ENCODE assay signal across 8 mouse cellular contexts in the genomic region with DNA sequence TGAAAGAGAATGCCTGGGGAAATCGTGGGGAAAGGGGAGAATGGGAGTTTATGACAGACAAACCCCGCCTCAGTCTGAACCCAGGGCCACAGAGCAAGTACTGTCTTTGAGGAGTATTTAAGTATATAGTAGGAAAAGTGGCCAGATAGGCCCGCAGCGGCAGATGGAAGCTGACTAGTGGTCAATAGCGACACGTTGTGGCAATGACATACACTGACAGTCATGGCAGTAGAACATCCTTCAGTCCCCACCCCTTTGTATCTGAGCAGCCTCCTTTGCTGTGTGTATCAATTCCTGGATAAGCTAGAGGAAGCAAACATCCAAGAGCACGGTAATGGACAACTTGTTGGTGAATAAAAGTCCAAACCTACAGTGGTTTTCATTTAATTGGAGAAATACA. TPM values are rescaled to one million over a fixed set of nuclear protein-coding genes. Genes with fewer than 3 reads are reported as not detected.
DNase-seq lines count a peak whose midpoint lies in the region; ATAC-seq and TF ChIP-seq lines count a peak whose summit lies in the region.
"Had no signal": no experiment of that assay in that cellular context is flagged by ENCODE, and none has a peak within 500 bp of the region (broad histone marks: within the 10 kb centered on the region; RNA-seq: fewer than 3 reads in every experiment).

No protein-coding gene starts in this region.

- H3K9me3 ChIP-seq in forebrain, embryonic 15.5 days: no peaks in the 10 kb centered on the region
- H3K9me3 ChIP-seq: lung, embryonic 15.5 days had no signal

- H3K36me3 ChIP-seq in testis, adult 2 months (ENCODE audit: control insufficient read depth, insufficient read depth, low read length): no peaks in the 10 kb centered on the region
- H3K36me3 ChIP-seq in forebrain, embryonic 15.5 days: no peaks in the 10 kb centered on the region
- H3K36me3 ChIP-seq: lung, embryonic 15.5 days had no signal

- no peaks in the 10 kb centered on the region for H3K27me3 ChIP-seq in testis, adult 2 months (ENCODE audit: control insufficient read depth, insufficient read depth, low read length)
- no peaks in the 10 kb centered on the region for H3K27me3 ChIP-seq in forebrain, embryonic 15.5 days
- H3K27me3 ChIP-seq: lung, embryonic 15.5 days had no signal

- peak; percentile 46; the same call in 1 of the 2 replicates for ATAC-seq in forebrain, embryonic 15.5 days (replicated peaks)

- DNase-seq in testis, postnatal 14 days (ENCODE audit: low spot score): no peak
- peak; percentile 37 for DNase-seq in adrenal gland, postnatal 10 days
- DNase-seq in kidney, adult 8-10 months: peak; percentile 14 to 33
- peak; percentile 28 for DNase-seq in lung, postnatal 25 days (ENCODE audit: low spot score)
- peak; percentile 13 for DNase-seq in right cerebral cortex, postnatal 4 days

- WGBS in forebrain, embryonic 15.5 days: 15% methylated on average over 7 of the region's 7 CpGs

- TF ChIP-seq CTCF in testis, adult 2 months (IDR thresholded peaks at IDR 0.05; ENCODE audit: control insufficient read depth, insufficient read depth, insufficient replicate concordance, low read depth, low read length): peak; percentile 40; the same call in 1 of the 2 replicates

- H3K4me2 ChIP-seq in forebrain, embryonic 15.5 days (replicated peaks): no peak overlapping the region
- H3K4me2 ChIP-seq: lung, embryonic 15.5 days had no signal

- no peaks in the 10 kb centered on the region for H3K4me1 ChIP-seq in testis, adult 2 months (ENCODE audit: control insufficient read depth, insufficient read depth, low read length)
- no peaks in the 10 kb centered on the region for H3K4me1 ChIP-seq in forebrain, embryonic 15.5 days
- H3K4me1 ChIP-seq: lung, embryonic 15.5 days had no signal

- no peak overlapping the region for H3K27ac ChIP-seq in testis, adult 2 months (ENCODE audit: control insufficient read depth, insufficient read depth, low read depth, low read length)
- H3K27ac ChIP-seq in forebrain, embryonic 15.5 days (replicated peaks): no peak overlapping the region
- H3K27ac ChIP-seq: lung, embryonic 15.5 days had no signal

- no peak overlapping the region for H3K4me3 ChIP-seq in testis, adult 2 months (ENCODE audit: control insufficient read depth, low read depth, low read length)
- no peak overlapping the region for H3K4me3 ChIP-seq in forebrain, embryonic 15.5 days
- H3K4me3 ChIP-seq: lung, embryonic 15.5 days had no signal

- TF ChIP-seq POLR2A in testis, adult 2 months (IDR thresholded peaks at IDR 0.05; ENCODE audit: control insufficient read depth, low read depth, low read length): no peak

- no peak overlapping the region for H3K9ac ChIP-seq in forebrain, embryonic 15.5 days (replicated peaks)
- H3K9ac ChIP-seq: lung, embryonic 15.5 days had no signal

RNA-seq across cellular contexts. Expression of a gene that starts 20.5 kb away (rescaled TPM):
- polyA plus RNA-seq in testis, adult 2 months (2012; rRNA removed): 2.3 and 2.7 TPM in 2 replicates
- 10 to 100 TPM; 26.0 to 32.0 TPM for total RNA-seq in adrenal gland, postnatal 10 days (2021)
- polyA plus RNA-seq in forebrain, embryonic 15.5 days (2015; fragmentation: Nextera tagmentation; extraction: Ambion mirVana): 35.5 and 38.0 TPM in 2 replicates
